In genomic region chr12:25668336-25668735, GRCm38 (mm10) we compare ENCODE assay signal across 23 mouse cellular contexts.
DNase-seq lines count a peak whose midpoint lies in the region; ATAC-seq and TF ChIP-seq lines count a peak whose summit lies in the region.
"Had no signal": no experiment of that assay in that cellular context is flagged by ENCODE, and none has a peak within 500 bp of the region (broad histone marks: within the 10 kb centered on the region; RNA-seq: fewer than 3 reads in every experiment).

No protein-coding gene starts in this region.

- no peaks in the 10 kb centered on the region for H3K27me3 ChIP-seq in forebrain, postnatal 0 days (ENCODE audit: insufficient read depth, low read length)
- H3K27me3 ChIP-seq in forebrain, embryonic 16.5 days (replicated peaks; ENCODE audit: control insufficient read depth, insufficient read depth, low read length): no peaks in the 10 kb centered on the region
- no peaks in the 10 kb centered on the region for H3K27me3 ChIP-seq in hindbrain, embryonic 10.5 days (ENCODE audit: insufficient read depth, poor library complexity, severe bottlenecking)
- H3K27me3 ChIP-seq: heart, embryonic 12.5 days; hindbrain, embryonic 13.5 days; kidney, embryonic 15.5 days; megakaryocyte, embryonic 14.5 days had no signal

- H3K4me3 ChIP-seq in forebrain, postnatal 0 days (ENCODE audit: low read depth, low read length): no peak overlapping the region
- no peak overlapping the region for H3K4me3 ChIP-seq in forebrain, embryonic 16.5 days (replicated peaks; ENCODE audit: low read length)
- no peak overlapping the region for H3K4me3 ChIP-seq in hindbrain, embryonic 10.5 days
- H3K4me3 ChIP-seq: heart, embryonic 12.5 days; hindbrain, embryonic 13.5 days; kidney, embryonic 15.5 days; layer of hippocampus, adult 2 months; limb, embryonic 10.5 days; megakaryocyte, embryonic 14.5 days had no signal

- no peak for ATAC-seq in forebrain, postnatal 0 days
- no peak for ATAC-seq in forebrain, embryonic 16.5 days
- ATAC-seq: midbrain, embryonic 16.5 days had no signal

- H3K27ac ChIP-seq in forebrain, postnatal 0 days (ENCODE audit: low read depth, low read length): 0 out of 2 replicates have a peak overlapping the region, but pooled peaks have one; percentile 35
- no peak overlapping the region for H3K27ac ChIP-seq in forebrain, embryonic 16.5 days (ENCODE audit: low read length)
- H3K27ac ChIP-seq in hindbrain, embryonic 10.5 days: no peak overlapping the region
- H3K27ac ChIP-seq: hindbrain, embryonic 13.5 days; kidney, embryonic 15.5 days; layer of hippocampus, adult 2 months; limb, embryonic 10.5 days had no signal

- no peaks in the 10 kb centered on the region for H3K36me3 ChIP-seq in forebrain, postnatal 0 days (ENCODE audit: insufficient read depth)
- no peaks in the 10 kb centered on the region for H3K36me3 ChIP-seq in forebrain, embryonic 16.5 days (ENCODE audit: control insufficient read depth, insufficient read depth)
- no peaks in the 10 kb centered on the region for H3K36me3 ChIP-seq in hindbrain, embryonic 10.5 days
- H3K36me3 ChIP-seq: G1E; heart, embryonic 12.5 days; hindbrain, embryonic 13.5 days; kidney, embryonic 15.5 days; limb, embryonic 10.5 days had no signal

- H3K9ac ChIP-seq in forebrain, postnatal 0 days: no peak overlapping the region
- H3K9ac ChIP-seq in forebrain, embryonic 16.5 days (replicated peaks; ENCODE audit: low read depth, low read length): no peak overlapping the region
- H3K9ac ChIP-seq: heart, embryonic 12.5 days; hindbrain, embryonic 13.5 days; kidney, embryonic 15.5 days had no signal

- WGBS in forebrain, postnatal 0 days: 67% methylated on average over 11 of the region's 11 CpGs
- 87% methylated on average over 11 of the region's 11 CpGs for WGBS in forebrain, embryonic 16.5 days
- WGBS in hindbrain, embryonic 10.5 days: 92% methylated on average over 11 of the region's 11 CpGs

- no peak for DNase-seq in forebrain, postnatal 0 days
- DNase-seq in left cerebral cortex, adult 11 months (ENCODE audit: low spot score): peak; percentile 23
- DNase-seq in left cerebral cortex, postnatal 4 days: no peak
- peak; percentile 32 to 47 for DNase-seq in left cerebral cortex, adult 9 months (ENCODE audit: low spot score in 2 of 2)
- DNase-seq in right cerebral cortex, postnatal 25 days: peak; percentile 26
- no peak for DNase-seq in hindbrain, embryonic 10.5 days (ENCODE audit: low spot score)
- no peak for DNase-seq in embryo, embryonic 9.5 days (ENCODE audit: extremely low spot score)
- DNase-seq: adrenal gland, postnatal 14 days; cerebellum, adult 11 months; cerebellum, postnatal 10 days; embryo, embryonic 11 days; heart, postnatal 14 days; lung, adult 18-20 months had no signal

- H3K4me2 ChIP-seq in forebrain, postnatal 0 days (ENCODE audit: low read depth): no peak overlapping the region
- no peak overlapping the region for H3K4me2 ChIP-seq in forebrain, embryonic 16.5 days (ENCODE audit: low read length)
- H3K4me2 ChIP-seq: heart, embryonic 12.5 days; hindbrain, embryonic 13.5 days; kidney, embryonic 15.5 days; liver, embryonic 11.5 days had no signal

- H3K4me1 ChIP-seq in forebrain, postnatal 0 days (ENCODE audit: insufficient read depth): no peaks in the 10 kb centered on the region
- H3K4me1 ChIP-seq in forebrain, embryonic 16.5 days (replicated peaks; ENCODE audit: control insufficient read depth, insufficient read depth, low read length): no peaks in the 10 kb centered on the region
- no peaks in the 10 kb centered on the region for H3K4me1 ChIP-seq in hindbrain, embryonic 10.5 days (replicated peaks)
- H3K4me1 ChIP-seq: heart, embryonic 12.5 days; hindbrain, embryonic 13.5 days; kidney, embryonic 15.5 days; megakaryocyte, embryonic 14.5 days had no signal

- TF ChIP-seq CTCF in forebrain, postnatal 0 days (IDR thresholded peaks at IDR 0.05; ENCODE audit: low read depth): no peak

- H3K9me3 ChIP-seq in forebrain, postnatal 0 days (ENCODE audit: low read length): no peaks in the 10 kb centered on the region
- H3K9me3 ChIP-seq in forebrain, embryonic 16.5 days (ENCODE audit: control insufficient read depth, low read length): no peaks in the 10 kb centered on the region
- H3K9me3 ChIP-seq in hindbrain, embryonic 10.5 days: no peaks in the 10 kb centered on the region
- H3K9me3 ChIP-seq: heart, embryonic 12.5 days; hindbrain, embryonic 13.5 days; kidney, embryonic 15.5 days; limb, embryonic 10.5 days; megakaryocyte, embryonic 14.5 days had no signal

- intact Hi-C loops in left cerebral cortex, postnatal 4 days (cut with DNase I): no loop called here

Comparison
In these comparisons a context has a peak if more than half of its experiments do, and no peak if none do; other contexts are left out.
1. DNase-seq: peak in left cerebral cortex, adult 11 months (single experiment), left cerebral cortex, adult 9 months (2 of 2) and right cerebral cortex, postnatal 25 days (single experiment); none in forebrain, postnatal 0 days (single experiment), left cerebral cortex, postnatal 4 days (single experiment), hindbrain, embryonic 10.5 days (single experiment) and embryo, embryonic 9.5 days (single experiment).